ENCODE assay signal across 11 mouse cellular contexts in genomic region chr13:102624461-102624860, GRCm38 (mm10).
DNase-seq lines count a peak whose midpoint lies in the region; ATAC-seq and TF ChIP-seq lines count a peak whose summit lies in the region.
"Had no signal": no experiment of that assay in that cellular context is flagged by ENCODE, and none has a peak within 500 bp of the region (broad histone marks: within the 10 kb centered on the region; RNA-seq: fewer than 3 reads in every experiment).

No protein-coding gene starts in this region.

- 84% methylated on average over 2 of the region's 2 CpGs for WGBS in heart, embryonic 13.5 days
- 80% methylated on average over 2 of the region's 2 CpGs for WGBS in liver, postnatal 0 days (ENCODE audit: insufficient replicate concordance)
- 81% methylated on average over 2 of the region's 2 CpGs for WGBS in embryonic facial prominence, embryonic 15.5 days

- H3K9me3 ChIP-seq in heart, embryonic 13.5 days = no peaks in the 10 kb centered on the region
- no peaks in the 10 kb centered on the region for H3K9me3 ChIP-seq in liver, postnatal 0 days (ENCODE audit: low read length)
- no peaks in the 10 kb centered on the region for H3K9me3 ChIP-seq in embryonic facial prominence, embryonic 15.5 days (replicated peaks)
- H3K9me3 ChIP-seq: hindbrain, embryonic 12.5 days; midbrain, embryonic 15.5 days had no signal

- intact Hi-C loops in heart, postnatal 14 days (cut with DNase I) = no loop called here

- H3K4me3 ChIP-seq in heart, embryonic 13.5 days = no peak overlapping the region
- H3K4me3 ChIP-seq in liver, postnatal 0 days (ENCODE audit: low read depth, low read length) = no peak overlapping the region
- no peak overlapping the region for H3K4me3 ChIP-seq in embryonic facial prominence, embryonic 15.5 days (replicated peaks)
- H3K4me3 ChIP-seq: hindbrain, embryonic 12.5 days; midbrain, embryonic 15.5 days had no signal

- no peaks in the 10 kb centered on the region for H3K36me3 ChIP-seq in heart, embryonic 13.5 days
- H3K36me3 ChIP-seq in liver, postnatal 0 days (replicated peaks; ENCODE audit: insufficient read depth, low read length) = no peaks in the 10 kb centered on the region
- H3K36me3 ChIP-seq in embryonic facial prominence, embryonic 15.5 days = no peaks in the 10 kb centered on the region
- H3K36me3 ChIP-seq: hindbrain, embryonic 12.5 days; midbrain, embryonic 15.5 days had no signal

- no peak overlapping the region for H3K4me2 ChIP-seq in heart, embryonic 13.5 days
- H3K4me2 ChIP-seq in liver, postnatal 0 days (ENCODE audit: low read depth, low read length) = no peak overlapping the region
- H3K4me2 ChIP-seq in embryonic facial prominence, embryonic 15.5 days (replicated peaks) = no peak overlapping the region
- H3K4me2 ChIP-seq: hindbrain, embryonic 12.5 days; midbrain, embryonic 15.5 days had no signal

- DNase-seq in heart, postnatal 14 days = no peak
- no peak for DNase-seq in liver, postnatal 0 days
- no peak for DNase-seq in liver
- peak; percentile 42 for DNase-seq in lung, postnatal 36 days
- DNase-seq in layer of hippocampus, postnatal 14 days (ENCODE audit: low spot score in 2 of 2) = no peak
- no peak for DNase-seq in layer of hippocampus, postnatal 25 days (ENCODE audit: extremely low spot score in 1 of 2, low spot score in 1 of 2)
- DNase-seq: cerebellum, adult 11-12 months had no signal

- ATAC-seq in heart, embryonic 13.5 days (ENCODE audit: extremely low read depth, insufficient number of reproducible peaks, low FRiP score, low TSS enrichment) = no peak
- no peak for ATAC-seq in liver, postnatal 0 days
- no peak for ATAC-seq in embryonic facial prominence, embryonic 15.5 days (ENCODE audit: insufficient number of reproducible peaks, low FRiP score, low TSS enrichment, low read depth)

- TF ChIP-seq CTCF in liver, postnatal 0 days (IDR thresholded peaks at IDR 0.05; ENCODE audit: low read depth) = no peak

- H3K27ac ChIP-seq in heart, embryonic 13.5 days (replicated peaks) = peak overlapping the region; percentile 65
- H3K27ac ChIP-seq in liver, postnatal 0 days (ENCODE audit: low read depth) = peak overlapping the region; percentile 63; the same call in 1 of the 2 replicates
- H3K27ac ChIP-seq in embryonic facial prominence, embryonic 15.5 days (replicated peaks) = peak overlapping the region; percentile 92
- H3K27ac ChIP-seq: hindbrain, embryonic 12.5 days; midbrain, embryonic 15.5 days had no signal

- H3K4me1 ChIP-seq in heart, embryonic 13.5 days = peaks cover 23% of the 10 kb centered on the region
- peaks cover 10% of the 10 kb centered on the region for H3K4me1 ChIP-seq in liver, postnatal 0 days (ENCODE audit: insufficient read depth)
- H3K4me1 ChIP-seq in embryonic facial prominence, embryonic 15.5 days = peaks cover 28% of the 10 kb centered on the region

- no peak for TF ChIP-seq EP300 in liver, postnatal 0 days (IDR thresholded peaks at IDR 0.05; ENCODE audit: low read depth)

- H3K9ac ChIP-seq in heart, embryonic 13.5 days = no peak overlapping the region
- no peak overlapping the region for H3K9ac ChIP-seq in liver, postnatal 0 days (replicated peaks)
- H3K9ac ChIP-seq in embryonic facial prominence, embryonic 15.5 days = no peak overlapping the region
- H3K9ac ChIP-seq: hindbrain, embryonic 12.5 days; midbrain, embryonic 15.5 days had no signal

- H3K27me3 ChIP-seq in heart, embryonic 13.5 days (replicated peaks) = no peaks in the 10 kb centered on the region
- no peaks in the 10 kb centered on the region for H3K27me3 ChIP-seq in liver, postnatal 0 days (ENCODE audit: insufficient read depth, low read length)
- no peaks in the 10 kb centered on the region for H3K27me3 ChIP-seq in embryonic facial prominence, embryonic 15.5 days
- H3K27me3 ChIP-seq: hindbrain, embryonic 12.5 days; midbrain, embryonic 15.5 days had no signal
